Mouse (Mus musculus): ENCODE measurements around the gene Sec23ip. TPM values are rescaled to one million over a fixed set of nuclear protein-coding genes. Genes with fewer than 3 reads are reported as not detected.

Gene Sec23ip
- total and polyA plus RNA-seq, 3 experiments: 15.5 to 43.2 (median 41.8) TPM

DNA sequence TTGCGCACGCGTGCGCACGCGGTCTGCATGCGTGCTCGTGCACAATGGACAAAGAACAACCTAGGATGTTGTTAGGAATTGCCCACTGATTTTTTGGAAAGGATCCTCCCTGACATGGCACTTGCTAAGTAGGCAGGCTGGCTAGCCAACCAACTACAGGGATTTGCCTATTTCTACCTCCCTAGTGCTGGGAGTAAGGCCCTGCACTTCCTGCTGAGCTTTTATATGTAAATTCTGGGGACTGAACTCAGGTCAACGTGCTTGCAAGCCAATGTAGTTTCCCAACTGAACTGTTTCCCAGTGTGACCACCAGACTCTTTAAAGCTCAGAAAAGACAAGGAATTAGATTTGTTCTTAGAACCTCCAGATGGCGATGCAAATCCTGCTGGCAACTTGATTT lies 17.7 kb upstream of the Sec23ip start:
- H3K4me3 ChIP-seq (ENCODE audit: low read depth, low read length): no peak overlapping the region
- TF ChIP-seq GATA2 (IDR thresholded peaks at IDR 0.05; ENCODE audit: borderline replicate concordance, low read depth, low read length): no peak
- no peak for TF ChIP-seq POLR2AphosphoS5 (IDR thresholded peaks at IDR 0.05; ENCODE audit: insufficient replicate concordance, low read depth, low read length)
- TF ChIP-seq TAL1 (conservative IDR thresholded peaks at IDR 0.05; ENCODE audit: low read depth, low read length): no peak
- TF ChIP-seq GATA1 (IDR thresholded peaks at IDR 0.05; ENCODE audit: borderline replicate concordance, low read length): no peak
- no peak for TF ChIP-seq CTCF (IDR thresholded peaks at IDR 0.05; ENCODE audit: low read depth, low read length)
- DNase-seq (ENCODE audit: low spot score): no peak
- no peaks in the 10 kb centered on the region for H3K9me3 ChIP-seq (replicated peaks)
- peaks cover 36% of the 10 kb centered on the region for H3K4me1 ChIP-seq (ENCODE audit: insufficient read depth, low read depth, low read length)
- peaks cover 66% of the 10 kb centered on the region for H3K36me3 ChIP-seq (replicated peaks)
- no peaks in the 10 kb centered on the region for H3K27me3 ChIP-seq (ENCODE audit: insufficient read depth, low read length)
- ATAC-seq (ENCODE audit: extremely low read depth, insufficient number of reproducible peaks, low FRiP score, poor library complexity, severe bottlenecking): no peak

DNA sequence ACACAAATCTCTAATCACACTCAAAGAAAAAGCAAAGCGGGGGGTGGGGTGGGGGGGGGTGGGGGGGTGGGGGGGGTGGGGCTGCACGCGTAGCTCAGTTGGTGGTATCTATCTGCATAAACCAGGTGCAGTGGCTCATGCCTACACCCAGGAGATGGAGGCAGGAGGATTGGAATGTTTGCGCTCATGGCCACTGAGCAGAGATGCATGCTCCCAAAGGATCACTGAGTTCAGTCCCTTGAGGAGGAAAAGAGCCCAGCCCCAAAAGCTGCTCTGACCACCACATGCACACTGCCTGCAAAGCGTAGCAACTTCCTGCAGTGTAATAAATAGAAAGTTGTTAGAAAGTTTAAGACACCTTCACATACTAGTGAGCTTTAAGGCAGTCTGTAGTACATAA lies 17.0 kb upstream of the Sec23ip start:
- DNase-seq (ENCODE audit: low spot score): no peak
- H3K4me1 ChIP-seq (ENCODE audit: insufficient read depth, low read depth, low read length): peaks cover 39% of the 10 kb centered on the region
- no peak for TF ChIP-seq GATA2 (IDR thresholded peaks at IDR 0.05; ENCODE audit: borderline replicate concordance, low read depth, low read length)
- TF ChIP-seq GATA1 (IDR thresholded peaks at IDR 0.05; ENCODE audit: borderline replicate concordance, low read length): no peak
- no peak for TF ChIP-seq POLR2AphosphoS5 (IDR thresholded peaks at IDR 0.05; ENCODE audit: insufficient replicate concordance, low read depth, low read length)
- no peak for TF ChIP-seq TAL1 (conservative IDR thresholded peaks at IDR 0.05; ENCODE audit: low read depth, low read length)
- TF ChIP-seq CTCF (IDR thresholded peaks at IDR 0.05; ENCODE audit: low read depth, low read length): no peak

DNA sequence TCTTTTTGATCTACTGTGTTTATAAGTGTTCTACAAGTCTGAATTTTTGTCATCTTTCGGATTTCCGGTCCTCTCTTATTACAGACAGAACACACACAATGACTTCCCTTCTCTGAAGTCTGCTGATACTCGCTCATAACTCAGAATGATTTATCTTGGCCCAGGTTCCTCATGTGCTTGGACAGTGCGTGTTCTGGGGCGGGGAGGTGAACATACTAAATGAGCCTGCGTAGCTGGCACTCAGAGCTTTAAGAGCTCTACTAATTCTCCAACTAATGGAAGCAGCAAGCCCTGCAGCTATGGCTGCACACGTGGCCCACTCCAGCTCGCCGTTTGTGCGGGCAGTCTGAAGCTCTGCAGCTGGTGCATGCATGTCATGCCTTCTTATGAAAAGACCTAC lies 16.0 kb upstream of the Sec23ip start:
- H3K9me3 ChIP-seq (replicated peaks): no peaks in the 10 kb centered on the region
- TF ChIP-seq POLR2AphosphoS5 (IDR thresholded peaks at IDR 0.05; ENCODE audit: insufficient replicate concordance, low read depth, low read length): no peak
- no peak for TF ChIP-seq CTCF (IDR thresholded peaks at IDR 0.05; ENCODE audit: low read depth, low read length)
- no peak for TF ChIP-seq GATA1 (IDR thresholded peaks at IDR 0.05; ENCODE audit: borderline replicate concordance, low read length)
- no peak for TF ChIP-seq TAL1 (conservative IDR thresholded peaks at IDR 0.05; ENCODE audit: low read depth, low read length)
- TF ChIP-seq GATA2 (IDR thresholded peaks at IDR 0.05; ENCODE audit: borderline replicate concordance, low read depth, low read length): no peak
- DNase-seq (ENCODE audit: low spot score): no peak
- peaks cover 60% of the 10 kb centered on the region for H3K36me3 ChIP-seq (replicated peaks)
- peaks cover 43% of the 10 kb centered on the region for H3K4me1 ChIP-seq (ENCODE audit: insufficient read depth, low read depth, low read length)
- ATAC-seq (ENCODE audit: extremely low read depth, insufficient number of reproducible peaks, low FRiP score, poor library complexity, severe bottlenecking): no peak
- H3K4me3 ChIP-seq (ENCODE audit: low read depth, low read length): no peak overlapping the region
- no peaks in the 10 kb centered on the region for H3K27me3 ChIP-seq (ENCODE audit: insufficient read depth, low read length)

More for the DNA sequence above, 17.0 kb upstream of the Sec23ip start:
- Histone ChIP-seq H3K27me3 (ENCODE audit: insufficient read depth, low read length) (no peaks in the 10 kb centered on the region), H3K36me3 (replicated peaks) (peaks cover 64% of the 10 kb centered on the region), H3K9me3 (replicated peaks) (no peaks in the 10 kb centered on the region), H3K4me3 (ENCODE audit: low read depth, low read length) (no peak overlapping the region)
- no peak for ATAC-seq (ENCODE audit: extremely low read depth, insufficient number of reproducible peaks, low FRiP score, poor library complexity, severe bottlenecking)

DNA sequence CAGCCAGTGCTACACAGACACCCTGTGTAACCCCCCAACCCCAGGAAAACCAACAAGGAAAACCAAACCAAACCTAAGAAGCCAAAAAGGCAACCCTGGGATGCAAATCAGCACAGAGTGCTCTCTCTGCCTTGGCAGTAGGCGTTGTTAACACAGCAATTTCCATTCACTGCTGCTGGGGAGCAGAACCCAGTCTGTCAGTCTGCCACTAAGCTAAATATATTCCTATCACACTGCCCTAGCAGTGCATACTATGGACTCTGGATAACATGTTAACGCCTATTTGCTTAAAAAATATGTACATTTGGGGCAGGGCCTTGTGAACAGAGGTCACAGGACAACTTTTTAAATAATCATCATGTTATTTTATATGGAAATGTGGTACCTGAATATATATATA lies 13.2 kb upstream of the Sec23ip start:
- H3K27me3 ChIP-seq (ENCODE audit: insufficient read depth, low read length): no peaks in the 10 kb centered on the region
- no peaks in the 10 kb centered on the region for H3K9me3 ChIP-seq (replicated peaks)
- H3K4me3 ChIP-seq (ENCODE audit: low read depth, low read length): no peak overlapping the region
- ATAC-seq (ENCODE audit: extremely low read depth, insufficient number of reproducible peaks, low FRiP score, poor library complexity, severe bottlenecking) (no peak), DNase-seq (ENCODE audit: low spot score) (no peak)
- H3K36me3 ChIP-seq (replicated peaks): peaks cover 55% of the 10 kb centered on the region
- TF ChIP-seq POLR2AphosphoS5 (IDR thresholded peaks at IDR 0.05; ENCODE audit: insufficient replicate concordance, low read depth, low read length) (no peak), CTCF (IDR thresholded peaks at IDR 0.05; ENCODE audit: low read depth, low read length) (no peak), TAL1 (conservative IDR thresholded peaks at IDR 0.05; ENCODE audit: low read depth, low read length) (no peak), GATA1 (IDR thresholded peaks at IDR 0.05; ENCODE audit: borderline replicate concordance, low read length) (no peak), GATA2 (IDR thresholded peaks at IDR 0.05; ENCODE audit: borderline replicate concordance, low read depth, low read length) (no peak)
- peaks cover 35% of the 10 kb centered on the region for H3K4me1 ChIP-seq (ENCODE audit: insufficient read depth, low read depth, low read length)

DNA sequence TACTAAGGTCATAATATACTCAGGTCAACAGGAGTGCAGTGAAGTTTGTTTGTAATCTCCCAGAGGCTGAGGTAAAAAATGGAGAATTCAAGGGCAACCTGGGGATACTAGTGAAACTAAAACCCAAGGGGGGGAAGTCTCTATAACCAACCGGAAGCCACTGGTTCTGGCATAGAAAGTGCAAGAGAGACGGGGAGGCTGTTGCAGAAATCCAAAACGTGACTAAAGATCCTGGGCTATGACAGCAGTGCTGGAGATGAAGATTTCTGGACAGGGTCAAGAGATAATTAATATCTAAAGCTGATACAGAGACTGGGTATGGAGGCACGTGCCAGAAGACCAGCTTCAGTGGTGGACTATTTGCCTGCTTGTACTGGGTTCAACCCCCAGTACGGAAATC lies 6.7 kb upstream of the Sec23ip start:
- DNase-seq (ENCODE audit: low spot score) (no peak), ATAC-seq (ENCODE audit: extremely low read depth, insufficient number of reproducible peaks, low FRiP score, poor library complexity, severe bottlenecking) (no peak)
- H3K27me3 ChIP-seq (ENCODE audit: insufficient read depth, low read length): no peaks in the 10 kb centered on the region
- no peaks in the 10 kb centered on the region for H3K9me3 ChIP-seq (replicated peaks)
- no peak overlapping the region; the same call in 1 of the 2 replicates for H3K4me3 ChIP-seq (ENCODE audit: low read depth, low read length)
- no peak for TF ChIP-seq TAL1 (conservative IDR thresholded peaks at IDR 0.05; ENCODE audit: low read depth, low read length)
- TF ChIP-seq GATA1 (IDR thresholded peaks at IDR 0.05; ENCODE audit: borderline replicate concordance, low read length): no peak
- no peak for TF ChIP-seq POLR2AphosphoS5 (IDR thresholded peaks at IDR 0.05; ENCODE audit: insufficient replicate concordance, low read depth, low read length)
- no peak for TF ChIP-seq CTCF (IDR thresholded peaks at IDR 0.05; ENCODE audit: low read depth, low read length)
- no peak for TF ChIP-seq GATA2 (IDR thresholded peaks at IDR 0.05; ENCODE audit: borderline replicate concordance, low read depth, low read length)
- peaks cover 32% of the 10 kb centered on the region for H3K36me3 ChIP-seq (replicated peaks)
- H3K4me1 ChIP-seq (ENCODE audit: insufficient read depth, low read depth, low read length): peaks cover 47% of the 10 kb centered on the region

DNA sequence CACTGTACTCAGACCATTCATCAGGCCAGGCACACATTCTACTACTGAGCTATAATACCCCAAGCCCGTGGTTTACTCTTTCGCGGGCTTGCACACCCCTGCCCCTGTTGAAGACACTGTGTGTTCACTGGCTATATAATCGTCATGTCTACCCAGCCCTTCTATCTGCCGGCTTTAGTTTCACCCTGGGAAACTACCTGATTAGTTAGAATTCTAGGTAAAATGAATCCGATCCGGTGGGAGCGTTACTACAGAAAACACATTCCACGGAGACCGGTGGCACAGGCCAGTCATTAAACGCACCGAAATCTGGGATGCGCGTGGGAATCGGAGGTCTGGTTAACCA lies 5.7 kb upstream of the Sec23ip start:
- no peak for DNase-seq (ENCODE audit: low spot score)
- Histone ChIP-seq H3K4me3 (ENCODE audit: low read depth, low read length) (peak overlapping the region; percentile 96), H3K9me3 (replicated peaks) (no peaks in the 10 kb centered on the region), H3K4me1 (ENCODE audit: insufficient read depth, low read depth, low read length) (peaks cover 43% of the 10 kb centered on the region), H3K36me3 (replicated peaks) (peaks cover 29% of the 10 kb centered on the region), H3K27me3 (ENCODE audit: insufficient read depth, low read length) (no peaks in the 10 kb centered on the region)
- no peak for ATAC-seq (ENCODE audit: extremely low read depth, insufficient number of reproducible peaks, low FRiP score, poor library complexity, severe bottlenecking)
- TF ChIP-seq POLR2AphosphoS5 (IDR thresholded peaks at IDR 0.05; ENCODE audit: insufficient replicate concordance, low read depth, low read length) (no peak), TAL1 (conservative IDR thresholded peaks at IDR 0.05; ENCODE audit: low read depth, low read length) (no peak)
